Mouse (Mus musculus): Measurements from ENCODE around the gene Acmsd.

- TF ChIP-seq CTCF (IDR thresholded peaks at IDR 0.05; ENCODE audit: control insufficient read depth, insufficient read depth, insufficient read length), result no peak
- TF ChIP-seq USF1 (IDR thresholded peaks at IDR 0.05; ENCODE audit: low read depth), result no peak
Observed at GRCm38 (mm10) chr1:127796752-127797151, 67.5 kb downstream of the Acmsd start.
